Mouse (Mus musculus) c-Kit-positive CD71-positive TER-119-negative erythroid progenitor cells, embryonic 14.5 days (primary cell): ENCODE data around the gene Osbpl9.

ENCODE experiments used
- DNase-seq: peaks from one replicate; pipeline ENCODE4 v3.0.0-alpha.2; 2013; ENCODE audit warnings: low read depth

The Osbpl9 gene

GRCm38 (mm10) chr4:109201582-109202424 is at the start of gene Osbpl9:
TSS of gene Osbpl9 (minus strand) at chr4:109202272.
- DNase-seq: peak; percentile 94

- peak; percentile 49 for DNase-seq
Measured at GRCm38 (mm10) chr4:109251605-109252004, 49.5 kb upstream of the Osbpl9 start.

- DNase-seq: no peak
Measured at GRCm38 (mm10) chr4:109245016-109245620, 43.0 kb upstream of the Osbpl9 start.

GRCm38 (mm10) chr4:109244506-109244905 is 42.4 kb upstream of the Osbpl9 start:
- no peak for DNase-seq

- DNase-seq: no peak
Measured at GRCm38 (mm10) chr4:109241934-109242333, 39.9 kb upstream of the Osbpl9 start.

GRCm38 (mm10) chr4:109241221-109241620 is 39.1 kb upstream of the Osbpl9 start:
- DNase-seq: no peak

GRCm38 (mm10) chr4:109238428-109239268 is 36.6 kb upstream of the Osbpl9 start:
- no peak for DNase-seq

- DNase-seq: no peak
Measured at GRCm38 (mm10) chr4:109236186-109236879, 34.3 kb upstream of the Osbpl9 start.

GRCm38 (mm10) chr4:109234806-109235350 is 32.8 kb upstream of the Osbpl9 start:
- DNase-seq: no peak

- no peak for DNase-seq
Measured at GRCm38 (mm10) chr4:109234185-109234584, 32.1 kb upstream of the Osbpl9 start, which contains the start of gene Calr4. TSS of gene Calr4 (plus strand) at chr4:109234485.

- no peak for DNase-seq
Measured at GRCm38 (mm10) chr4:109229766-109230279, 27.8 kb upstream of the Osbpl9 start.

- DNase-seq: no peak
Measured at GRCm38 (mm10) chr4:109226071-109226470, 24.0 kb upstream of the Osbpl9 start.

- no peak for DNase-seq
Measured at GRCm38 (mm10) chr4:109225606-109226005, 23.5 kb upstream of the Osbpl9 start.

GRCm38 (mm10) chr4:109224762-109225552 is 22.9 kb upstream of the Osbpl9 start:
- no peak for DNase-seq

GRCm38 (mm10) chr4:109222001-109222400 is 19.9 kb upstream of the Osbpl9 start:
- no peak for DNase-seq

- no peak for DNase-seq
Measured at GRCm38 (mm10) chr4:109220441-109220940, 18.4 kb upstream of the Osbpl9 start.

GRCm38 (mm10) chr4:109218008-109218407 is 15.9 kb upstream of the Osbpl9 start:
- DNase-seq: no peak

GRCm38 (mm10) chr4:109213986-109214385 is 11.9 kb upstream of the Osbpl9 start:
- no peak for DNase-seq

GRCm38 (mm10) chr4:109210881-109211280 is 8.8 kb upstream of the Osbpl9 start:
- no peak for DNase-seq

- no peak for DNase-seq
Measured at GRCm38 (mm10) chr4:109210253-109210652, 8.2 kb upstream of the Osbpl9 start.
